Mouse (Mus musculus): ENCODE data around the gene Slc38a3.

Slc38a3 gene

GRCm38 (mm10) chr9:107695441-107696105, 26.2 kb upstream of the Slc38a3 start:
- no peak for DNase-seq (ENCODE audit: low spot score in 2 of 2)

DNA sequence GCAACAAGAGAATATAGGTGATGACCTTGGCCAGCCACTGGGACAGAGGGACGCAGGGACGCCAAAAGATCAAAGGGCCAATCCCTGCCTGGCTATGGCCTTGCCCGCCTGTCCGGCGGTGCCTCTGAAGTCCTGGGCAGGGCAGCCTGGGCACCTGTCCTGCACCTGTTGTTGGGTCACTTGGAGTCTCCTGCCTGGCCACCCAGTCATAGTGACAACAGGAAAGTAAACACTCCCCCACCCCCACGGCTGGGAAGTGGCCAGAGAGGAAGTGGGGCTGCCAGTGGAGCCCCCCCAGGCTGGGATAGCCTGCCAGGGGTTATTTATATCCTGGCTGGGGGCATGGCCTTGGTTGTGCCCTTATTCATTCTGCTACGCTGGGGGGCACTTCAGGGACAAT, 25.3 kb upstream of the Slc38a3 start:
- DNase-seq (ENCODE audit: low spot score in 2 of 2), result no peak

GRCm38 (mm10) chr9:107693433-107693987, 24.2 kb upstream of the Slc38a3 start:
- DNase-seq (ENCODE audit: low spot score in 2 of 2), result no peak

DNA sequence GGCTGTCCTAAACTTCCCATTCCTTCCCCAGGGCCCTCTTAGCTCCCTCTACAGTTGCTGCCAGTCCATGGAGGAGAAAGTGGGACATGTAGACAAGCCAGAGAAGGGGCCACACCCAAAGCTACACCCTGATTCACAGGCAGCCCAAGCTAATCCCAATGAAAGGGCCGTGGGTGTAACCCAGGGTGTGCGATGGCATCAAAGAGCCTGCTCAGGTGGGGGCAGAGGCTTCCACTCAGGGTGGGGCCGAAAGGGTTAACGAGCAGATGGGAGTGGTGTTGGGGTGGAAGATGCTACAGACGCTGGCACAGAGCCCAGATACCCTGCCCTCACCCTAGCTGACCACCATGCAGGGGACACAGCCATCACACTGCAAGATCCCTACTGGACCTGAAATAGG, 23.5 kb upstream of the Slc38a3 start:
- no peak for DNase-seq (ENCODE audit: low spot score in 2 of 2)

DNA sequence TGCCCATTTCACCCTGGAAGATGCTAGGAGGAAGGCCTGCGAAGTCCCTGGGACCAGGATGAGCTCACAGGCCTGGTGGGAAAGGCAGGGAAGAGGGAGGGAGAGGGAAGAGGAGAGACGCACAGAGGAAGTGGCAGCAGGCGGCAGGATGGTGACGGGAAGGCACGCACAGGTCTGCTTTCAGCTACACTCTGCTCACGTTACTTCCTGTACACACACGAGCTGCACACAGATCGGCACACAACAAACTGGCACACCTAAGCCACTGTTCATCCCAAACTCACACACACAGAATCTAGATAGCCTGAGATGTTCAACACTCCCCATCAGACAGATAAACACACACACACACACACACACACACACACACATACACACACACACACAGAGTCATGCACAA, 21.1 kb upstream of the Slc38a3 start:
- DNase-seq (ENCODE audit: low spot score in 2 of 2), result no peak

DNA sequence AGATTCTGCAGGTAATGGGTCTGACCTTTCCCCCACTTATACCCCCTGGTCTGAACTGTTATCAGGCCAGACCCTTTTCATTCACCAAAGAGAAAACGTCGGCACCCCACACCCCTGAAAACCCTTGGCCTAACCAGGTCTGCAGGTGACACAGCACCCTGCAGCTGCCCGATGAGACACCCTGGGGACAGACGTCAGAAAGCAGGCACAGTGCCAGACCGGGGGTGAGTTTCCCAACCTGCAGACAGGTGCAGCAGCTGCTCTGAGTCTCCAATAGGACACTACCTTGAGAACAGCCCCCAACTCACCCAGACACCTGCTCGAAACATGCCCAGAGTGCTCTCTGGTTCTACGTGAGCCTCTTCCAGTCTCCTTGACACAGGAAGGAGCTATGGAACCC, 19.6 kb upstream of the Slc38a3 start:
- DNase-seq (ENCODE audit: low spot score in 2 of 2), result no peak

DNA sequence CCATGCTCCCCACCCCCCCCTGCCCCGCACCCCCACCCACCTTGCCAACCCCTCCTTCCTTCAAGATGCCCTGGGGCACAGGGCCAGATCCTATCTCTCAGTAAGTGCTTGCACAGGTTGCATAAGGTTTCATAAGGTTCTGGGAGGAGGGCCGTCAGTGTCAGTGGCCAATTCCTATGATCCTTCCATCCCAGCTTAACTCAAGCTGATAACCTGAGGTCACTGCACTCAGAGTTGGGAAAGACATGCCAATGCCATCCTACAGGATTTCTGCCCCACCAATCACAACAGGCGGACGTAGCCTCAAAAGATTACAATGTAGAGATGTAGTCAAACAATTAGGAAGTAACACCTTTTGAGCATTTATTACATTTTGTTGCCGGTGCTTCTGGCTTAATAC, 19.1 kb upstream of the Slc38a3 start:
- no peak for DNase-seq (ENCODE audit: low spot score in 2 of 2)

GRCm38 (mm10) chr9:107685231-107685981, 16.1 kb upstream of the Slc38a3 start:
- DNase-seq (ENCODE audit: low spot score in 2 of 2), result peak; percentile 50 to 83

DNA sequence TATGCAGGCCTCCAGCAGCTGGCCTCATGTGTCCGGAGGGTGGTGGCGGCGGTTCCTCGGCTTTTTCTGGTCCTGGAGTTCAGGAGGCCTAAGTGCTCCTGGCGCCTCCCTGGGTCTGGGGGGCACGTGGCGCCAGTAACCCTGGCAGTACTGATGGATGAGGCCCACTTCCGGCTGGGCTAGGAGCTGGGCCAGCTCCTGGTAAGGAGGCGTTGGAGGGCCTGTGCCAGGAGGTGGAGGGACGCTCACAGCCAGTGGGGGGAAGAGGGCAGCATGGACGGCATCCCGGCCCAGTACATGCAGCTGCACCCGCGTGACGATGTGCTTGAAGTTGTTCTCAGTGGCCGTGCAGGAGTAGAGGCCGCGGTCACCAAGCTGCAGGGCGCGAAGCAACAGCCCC, 13.1 kb upstream of the Slc38a3 start:
- DNase-seq (ENCODE audit: low spot score in 2 of 2), result no peak

DNA sequence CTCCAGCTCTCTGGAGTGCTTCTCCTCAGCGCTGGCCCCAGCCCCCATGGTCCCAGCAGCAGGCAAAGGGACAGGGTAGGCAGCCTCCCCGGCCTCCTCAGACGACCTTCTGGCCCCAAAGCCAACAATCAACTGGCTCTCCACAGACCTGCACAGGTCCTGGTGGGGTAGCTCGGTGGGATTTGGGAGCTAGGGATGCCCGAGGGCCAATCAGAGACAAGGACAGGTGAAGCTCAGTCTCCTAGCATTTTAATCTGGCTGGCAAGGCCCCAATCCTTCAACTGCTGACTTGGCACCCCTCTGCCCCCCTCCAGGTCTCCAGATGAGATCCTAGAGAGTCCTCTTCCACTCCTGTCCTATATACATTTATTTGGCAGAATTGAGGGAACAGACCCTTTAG, 10.2 kb upstream of the Slc38a3 start, which contains the start of gene Gnat1:
Gene Gnat1 (minus strand): TSS at position 212 of the 400 bp plus-strand sequence.
- no peak for DNase-seq (ENCODE audit: low spot score in 2 of 2)

DNA sequence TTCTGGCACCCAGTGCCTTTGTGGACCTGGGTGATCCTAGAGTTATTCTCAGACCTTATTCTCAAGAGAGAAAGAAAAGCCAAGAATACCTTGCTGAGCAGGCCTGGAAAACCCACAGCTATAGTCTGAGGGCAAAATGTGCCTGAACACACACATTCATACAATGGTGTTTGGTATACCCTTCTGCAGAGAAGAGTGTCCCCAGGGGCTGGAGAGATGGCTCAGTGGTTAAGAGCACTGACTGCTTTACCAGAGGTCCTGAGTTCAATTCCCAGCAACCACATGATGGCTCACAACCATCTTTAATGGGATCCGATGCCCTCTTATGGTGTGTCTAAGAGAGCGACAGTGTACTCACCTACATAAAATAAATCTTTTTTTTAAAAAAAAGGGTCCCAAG, 9.5 kb upstream of the Slc38a3 start:
- no peak for DNase-seq (ENCODE audit: low spot score in 2 of 2)

DNA sequence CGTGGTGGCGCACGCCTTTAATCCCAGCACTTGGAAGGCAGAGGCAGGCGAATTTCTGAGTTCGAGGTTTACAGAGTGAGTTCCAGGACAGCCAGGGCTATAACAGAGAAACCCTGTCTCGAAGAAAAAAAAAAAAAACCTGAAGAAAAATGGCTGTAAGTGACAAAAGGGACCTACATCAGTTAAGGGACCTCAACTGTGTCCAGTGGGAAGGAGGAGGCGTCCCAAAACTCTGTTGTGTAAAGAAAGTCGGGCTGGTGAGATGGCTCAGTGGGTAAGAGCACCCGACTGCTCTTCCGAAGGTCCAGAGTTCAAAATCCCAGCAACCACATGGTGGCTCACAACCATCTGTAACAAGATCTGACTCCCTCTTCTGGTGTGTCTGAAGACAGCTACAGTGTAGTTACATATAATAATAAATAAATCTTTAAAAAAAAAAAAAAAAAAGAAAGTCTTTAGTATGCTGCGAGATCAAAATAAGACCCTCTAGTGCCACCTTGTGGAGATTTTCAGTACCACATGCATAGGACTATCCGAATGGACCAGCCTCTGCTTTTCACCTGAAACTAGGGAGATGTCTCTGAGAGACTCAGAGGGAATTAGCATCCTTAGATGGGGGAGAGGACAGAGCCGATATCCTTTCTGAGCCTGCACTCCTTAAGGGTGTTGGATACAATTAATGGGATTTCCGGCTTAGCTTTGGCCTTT, 8.6 kb upstream of the Slc38a3 start:
- DNase-seq (ENCODE audit: low spot score in 2 of 2), result peak; percentile 59 to 82

DNA sequence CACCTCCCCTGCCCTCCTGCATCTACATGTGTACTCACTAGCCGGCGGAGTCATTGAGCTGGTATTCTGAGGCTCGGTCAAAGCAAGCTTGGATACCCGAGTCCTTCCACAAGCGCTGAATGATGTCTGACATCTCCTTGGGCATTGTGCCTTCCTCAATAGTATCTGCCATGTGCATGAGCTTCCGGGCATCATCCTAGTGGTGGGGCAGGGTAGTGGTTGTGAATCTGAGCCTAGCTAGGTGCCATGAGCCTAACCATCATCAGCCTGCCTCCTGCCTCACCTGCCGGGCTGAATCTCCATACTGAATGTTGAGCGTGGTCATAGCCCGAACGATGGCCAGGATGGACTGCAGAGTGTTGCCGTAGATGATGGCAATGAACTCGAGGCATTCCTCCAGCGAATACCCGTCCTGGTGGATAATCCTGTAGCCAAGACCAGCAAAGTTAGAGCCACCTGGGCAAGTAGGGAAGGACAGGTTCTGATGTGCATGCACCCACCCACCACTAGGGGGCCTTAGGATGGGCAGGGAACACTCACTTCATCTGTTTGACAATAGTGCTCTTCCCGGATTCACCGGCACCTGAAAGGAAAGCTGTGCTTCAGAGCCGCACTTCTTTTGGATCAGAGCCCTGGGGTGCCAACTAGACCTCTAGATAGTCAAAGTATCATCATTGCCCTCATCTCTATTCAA, 7.9 kb upstream of the Slc38a3 start:
- peak; percentile 37 to 73 for DNase-seq (ENCODE audit: low spot score in 2 of 2)

GRCm38 (mm10) chr9:107676302-107676701, 7.0 kb upstream of the Slc38a3 start:
- DNase-seq (ENCODE audit: low spot score in 2 of 2), result no peak

DNA sequence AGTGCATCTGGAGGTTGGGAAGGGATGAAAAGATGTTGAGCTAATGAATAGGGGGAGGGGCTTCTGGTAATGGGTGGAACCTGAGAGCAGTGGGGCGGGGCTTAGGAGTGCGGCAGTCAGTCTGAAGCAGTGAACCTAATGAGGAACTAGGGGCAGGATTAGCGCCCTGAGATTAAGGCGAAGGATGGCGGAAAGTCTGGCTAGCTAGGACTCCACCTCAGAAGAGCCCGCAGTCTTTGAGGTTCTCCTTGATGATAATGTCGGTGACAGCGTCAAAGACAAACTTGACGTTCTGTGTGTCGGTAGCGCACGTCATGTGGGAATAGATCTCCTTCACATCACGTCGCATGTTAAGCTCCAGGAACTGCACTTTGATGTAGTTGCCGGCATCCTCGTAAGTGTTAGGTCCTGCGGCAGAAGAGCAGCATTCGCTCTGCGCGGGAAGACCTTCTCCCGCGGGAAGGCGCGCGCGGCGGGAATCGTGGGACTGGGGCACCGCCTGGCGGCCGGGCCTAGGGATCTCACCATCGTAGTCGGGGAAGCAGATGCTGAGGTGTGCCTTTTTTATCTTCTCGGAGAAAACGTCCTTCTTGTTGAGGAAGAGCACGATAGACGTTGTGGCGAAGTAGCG, 6.5 kb upstream of the Slc38a3 start:
- DNase-seq (ENCODE audit: low spot score in 2 of 2), result peak; percentile 42 to 66

DNA sequence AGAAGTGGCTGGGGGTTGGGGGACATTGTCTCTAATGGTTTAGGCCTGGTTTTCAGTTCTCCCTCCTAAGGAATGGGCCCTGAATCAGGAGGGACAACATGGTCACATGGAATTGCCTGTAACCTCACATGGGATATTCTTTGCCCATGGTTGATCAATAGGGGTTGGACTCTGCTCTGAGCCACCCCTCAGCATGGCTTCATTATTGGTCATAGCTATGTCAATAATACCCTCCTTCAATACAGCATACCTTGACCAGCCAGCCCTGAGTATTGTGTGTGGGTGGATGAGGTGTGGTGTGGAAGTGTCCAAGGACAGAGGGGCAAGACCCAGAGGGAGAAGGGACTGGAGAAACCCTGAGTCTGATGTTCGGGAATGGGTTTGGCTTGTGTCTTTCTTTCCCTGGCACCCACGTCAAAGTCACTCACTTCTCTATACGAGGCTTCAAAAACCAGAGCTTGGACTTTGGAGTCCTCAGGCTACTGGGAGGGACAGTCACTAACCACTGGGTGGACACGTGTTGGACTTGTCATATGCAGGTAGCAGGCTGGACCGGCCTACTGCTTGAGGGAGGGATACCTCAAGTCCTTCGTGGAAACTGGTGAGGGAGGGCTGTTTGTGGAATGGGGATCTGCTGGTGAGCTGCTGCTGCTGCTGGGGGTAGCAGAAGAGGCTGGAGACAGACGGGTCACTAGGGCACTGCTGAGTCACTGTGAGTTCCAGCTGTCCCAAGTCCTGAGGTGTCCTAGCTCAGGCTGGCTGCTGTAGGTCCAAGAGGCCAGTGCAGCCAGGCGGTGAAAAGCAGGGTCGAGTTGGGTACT, 5.5 kb upstream of the Slc38a3 start:
- DNase-seq (ENCODE audit: low spot score in 2 of 2), result no peak

GRCm38 (mm10) chr9:107670259-107670658, 929 bp upstream of the Slc38a3 start:
- no peak for DNase-seq (ENCODE audit: low spot score in 2 of 2)

- no peak for DNase-seq (ENCODE audit: low spot score in 2 of 2)
Observed at GRCm38 (mm10) chr9:107668916-107669315, 414 bp downstream of the Slc38a3 start.

DNA sequence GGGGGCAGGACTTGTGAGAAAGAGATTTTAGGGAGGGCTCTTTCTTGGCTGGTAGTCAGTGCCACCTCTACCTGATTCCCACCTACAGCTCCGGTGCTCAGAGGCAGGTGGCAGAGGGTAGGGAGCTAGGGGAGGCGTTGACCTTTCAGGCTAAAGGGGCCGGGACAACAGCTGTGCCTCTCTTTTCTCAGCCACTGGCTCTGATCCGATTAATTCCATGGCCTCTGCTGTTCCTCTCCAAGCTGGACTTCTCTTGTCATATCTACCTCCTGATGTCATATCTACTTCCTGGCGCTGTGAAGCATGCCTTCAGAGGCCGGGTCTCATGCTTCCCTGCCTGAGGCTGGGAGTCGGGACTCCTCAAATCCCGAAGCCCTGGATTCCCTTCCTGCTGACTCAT, 1.3 kb downstream of the Slc38a3 start:
- DNase-seq (ENCODE audit: low spot score in 2 of 2), result no peak

GRCm38 (mm10) chr9:107667219-107667618, 2.1 kb downstream of the Slc38a3 start:
- DNase-seq (ENCODE audit: low spot score in 2 of 2), result no peak

All from thymus, postnatal 10 days (tissue).